Mouse (Mus musculus) testis, adult 10 weeks (tissue): ENCODE results near the gene Tob2. TPM values are rescaled to one million over a fixed set of nuclear protein-coding genes. Genes with fewer than 3 reads are reported as not detected.

Experiments used
- polyA plus RNA-seq: library from polyadenylated mRNA; stranded (reverse); fragments of 350-450 nt; fragmentation: Illumina TruSeq; extraction: RNeasy Lipid Tissue Mini Kit (QIAGEN cat#74804); gene quantifications from one replicate; pipeline ENCODE4 v1.2.3, GENCODE M21; 2014; ENCODE audit warnings: low read depth, low replicate concordance

Tob2 gene
- 1.9 TPM for polyA plus RNA-seq

GRCm38 (mm10) chr15:81858517-81859329, at the start of gene Tob2:
Tob2 (minus strand) TSS chr15:81858796.

GRCm38 (mm10) chr15:81872262-81873136, 13.9 kb upstream of the Tob2 start, which contains the start of gene Aco2:
Aco2 (plus strand) TSS chr15:81872309.

GRCm38 (mm10) chr15:81871604-81872261, 13.1 kb upstream of the Tob2 start, which contains the start of gene Phf5a:
Phf5a (minus strand) TSS chr15:81871911.

GRCm38 (mm10) chr15:81802001-81802890, 56.4 kb downstream of the Tob2 start, which contains the start of gene Tef:
Tef (plus strand) TSS chr15:81802421.

Other genes with a start within 250 kb of the Tob2 start
- gene L3mbtl2, start 194.9 kb downstream of the Tob2 start, polyA plus RNA-seq, result 3.4 TPM
- 0.17 TPM for gene Chadl, start 161.5 kb downstream of the Tob2 start, polyA plus RNA-seq
- gene Zc3h7b, start 113.7 kb downstream of the Tob2 start, polyA plus RNA-seq, result 11.5 TPM
- 24.3 TPM for gene Rangap1, start 113.3 kb downstream of the Tob2 start, polyA plus RNA-seq
- gene Tef, start 56.4 kb downstream of the Tob2 start, polyA plus RNA-seq, result 21.1 TPM
- gene Phf5a, start 13.1 kb upstream of the Tob2 start, polyA plus RNA-seq, result 15.5 TPM
- 26.9 TPM for gene Aco2, start 13.5 kb upstream of the Tob2 start, polyA plus RNA-seq
- gene Polr3h, start 67.4 kb upstream of the Tob2 start, polyA plus RNA-seq, result 1.4 TPM
- 0.45 TPM for gene Csdc2, start 78.0 kb upstream of the Tob2 start, polyA plus RNA-seq
- 1.5 TPM for gene Pmm1, start 102.1 kb upstream of the Tob2 start, polyA plus RNA-seq
- gene 1700029P11Rik, start 121.7 kb upstream of the Tob2 start, polyA plus RNA-seq, result 196 TPM
- 76.6 TPM for gene Xrcc6, start 129.0 kb upstream of the Tob2 start, polyA plus RNA-seq
- 250 TPM for gene Desi1, start 175.1 kb upstream of the Tob2 start, polyA plus RNA-seq
- 190 TPM for gene Snu13, start 188.8 kb upstream of the Tob2 start, polyA plus RNA-seq
- gene 4930407I10Rik, start 200.4 kb upstream of the Tob2 start, polyA plus RNA-seq, result 70.4 TPM
- gene Mei1, start 211.2 kb upstream of the Tob2 start, polyA plus RNA-seq, result 0.69 TPM